Mouse (Mus musculus): ENCODE results near the gene Slc25a48.

Slc25a48 gene

GRCm38 (mm10) chr13:56509796-56510195, 71.6 kb downstream of the Slc25a48 start:
- no peak for DNase-seq (ENCODE audit: low spot score in 2 of 2)

GRCm38 (mm10) chr13:56513595-56513994, 75.4 kb downstream of the Slc25a48 start:
- DNase-seq (ENCODE audit: low spot score in 2 of 2) = no peak

DNA sequence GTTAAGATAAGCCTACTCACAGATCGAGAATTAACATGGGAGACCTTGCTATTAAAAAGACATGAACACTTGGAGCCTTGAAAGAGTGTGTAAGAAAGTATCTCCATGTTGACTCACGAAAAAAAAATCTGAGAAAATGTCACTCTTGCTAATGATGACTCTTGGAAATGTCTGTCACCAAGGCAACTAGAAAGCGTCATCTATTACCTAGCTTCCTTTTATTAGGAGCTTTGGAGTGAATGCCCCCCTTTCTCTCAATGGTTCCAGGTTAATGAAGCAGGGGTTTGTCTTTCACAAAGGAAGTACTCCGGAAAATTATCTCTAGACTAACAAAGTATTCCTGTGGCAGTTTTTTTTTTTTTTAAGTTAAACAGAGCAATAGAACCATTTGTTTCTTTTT, 78.2 kb downstream of the Slc25a48 start:
- DNase-seq (ENCODE audit: low spot score in 2 of 2) = no peak

DNA sequence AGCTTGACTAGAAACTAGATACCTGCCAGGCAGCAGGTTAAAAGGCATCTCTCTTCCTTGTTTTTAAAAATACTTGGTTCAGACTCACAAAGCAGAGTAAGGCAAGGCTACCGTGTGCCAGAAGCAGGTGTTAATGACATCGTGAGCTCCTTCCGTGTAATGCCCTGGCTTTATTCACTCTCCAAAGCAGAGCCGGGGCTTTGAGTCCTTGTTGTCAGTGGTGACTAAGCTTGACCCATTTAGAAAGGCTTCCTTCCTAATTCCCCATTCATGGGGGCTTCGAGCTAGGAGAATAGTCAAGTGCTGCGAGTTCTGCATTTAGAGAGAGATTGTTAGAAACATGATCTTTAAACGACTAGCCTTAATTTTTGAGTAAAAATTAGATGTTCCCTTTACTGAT, 78.7 kb downstream of the Slc25a48 start:
- DNase-seq (ENCODE audit: low spot score in 2 of 2) = no peak

- DNase-seq (ENCODE audit: low spot score in 2 of 2) = peak; percentile 74 to 82
These were observed 84.1 kb downstream of the Slc25a48 start, which contains the start of gene Fbxl21 for GRCm38 (mm10) chr13:56522081-56522820. Gene Fbxl21, plus strand, starts transcription at chr13:56522472.

GRCm38 (mm10) chr13:56522821-56523167, 84.6 kb downstream of the Slc25a48 start:
- DNase-seq (ENCODE audit: low spot score in 2 of 2) = peak in 1 of 2 experiments; percentile 4

Data from frontal cortex, postnatal 25 days (tissue).